7 mouse cellular contexts compared by ENCODE assay signal in the genomic region with DNA sequence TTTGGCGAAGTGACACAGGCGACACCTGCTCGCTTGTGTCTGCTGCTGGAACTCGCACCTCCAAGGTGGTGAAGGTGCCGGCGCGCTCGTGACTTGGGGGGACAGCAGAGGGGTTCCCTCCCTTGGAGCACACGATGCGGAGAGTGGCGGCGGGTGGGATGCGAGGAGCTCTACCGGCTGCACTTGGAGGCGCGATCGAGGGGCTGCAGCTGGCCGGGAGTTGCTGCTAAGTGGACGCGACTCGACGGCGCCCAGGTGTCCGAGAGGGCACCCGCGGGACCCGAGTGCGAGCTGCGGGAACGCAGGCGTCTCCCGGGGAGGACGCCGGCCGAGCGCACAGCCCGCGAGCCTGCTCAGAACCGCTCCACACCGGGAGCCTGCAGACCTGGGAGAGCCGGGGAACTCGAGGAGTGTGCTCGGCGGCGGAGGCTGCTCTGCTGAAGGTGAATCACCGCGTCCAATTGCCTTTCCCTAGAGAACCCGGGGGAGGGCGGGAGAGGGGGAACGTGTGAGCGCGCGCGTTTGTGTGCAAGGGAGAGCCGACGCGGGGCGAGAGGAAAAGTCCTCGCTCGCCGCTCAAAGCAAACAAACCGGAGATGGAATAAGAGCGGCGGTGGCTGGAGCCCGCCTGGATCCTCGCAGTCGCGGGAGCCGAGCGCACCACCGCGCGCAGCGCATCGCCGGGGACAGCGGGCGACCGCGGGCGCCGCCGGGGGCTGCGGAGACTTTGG. TPM values are rescaled to one million over a fixed set of nuclear protein-coding genes. Genes with fewer than 3 reads are reported as not detected.
DNase-seq lines count a peak whose midpoint lies in the region; ATAC-seq and TF ChIP-seq lines count a peak whose summit lies in the region.

No protein-coding gene starts in this region.

- H3K4me3 ChIP-seq in embryonic fibroblast, embryonic 13.5 days (ENCODE audit: insufficient read depth, low read length), result peak overlapping the region; percentile 57
- peak overlapping the region; percentile 70 for H3K4me3 ChIP-seq in hindbrain, embryonic 14.5 days (replicated peaks; ENCODE audit: low read length)
- peak overlapping the region; percentile 61 for H3K4me3 ChIP-seq in midbrain, embryonic 12.5 days
- peak overlapping the region; percentile 58 for H3K4me3 ChIP-seq in stomach, embryonic 15.5 days (replicated peaks)

- H3K9me3 ChIP-seq in hindbrain, embryonic 14.5 days (ENCODE audit: control insufficient read depth, low read length), result no peaks in the 10 kb centered on the region
- no peaks in the 10 kb centered on the region for H3K9me3 ChIP-seq in midbrain, embryonic 12.5 days
- H3K9me3 ChIP-seq in stomach, embryonic 15.5 days, result no peaks in the 10 kb centered on the region

- ATAC-seq in hindbrain, embryonic 14.5 days (ENCODE audit: low FRiP score), result peak; percentile 69
- peak; percentile 74 for ATAC-seq in midbrain, embryonic 12.5 days (ENCODE audit: low FRiP score, low read depth)
- peak; percentile 70; the same call in 1 of the 2 replicates for ATAC-seq in stomach, embryonic 15.5 days (ENCODE audit: insufficient read depth, low FRiP score, low read depth)

- H3K9ac ChIP-seq in hindbrain, embryonic 14.5 days, result peak overlapping the region; percentile 86
- H3K9ac ChIP-seq in midbrain, embryonic 12.5 days (replicated peaks), result peak overlapping the region; percentile 62
- H3K9ac ChIP-seq in stomach, embryonic 15.5 days, result peak overlapping the region; percentile 23; the same call in 1 of the 2 replicates

- peaks cover 4% of the 10 kb centered on the region; the same call in 1 of the 2 replicates for H3K4me1 ChIP-seq in embryonic fibroblast, embryonic 13.5 days (ENCODE audit: control insufficient read depth, insufficient read depth, low read length)
- 0 out of 2 replicates have a peak, but pooled peaks cover 6% of the 10 kb centered on the region for H3K4me1 ChIP-seq in hindbrain, embryonic 14.5 days (replicated peaks; ENCODE audit: control insufficient read depth, insufficient read depth, low read length)
- H3K4me1 ChIP-seq in midbrain, embryonic 12.5 days, result peaks cover 16% of the 10 kb centered on the region; the same call in 1 of the 2 replicates
- H3K4me1 ChIP-seq in stomach, embryonic 15.5 days, result 0 out of 2 replicates have a peak, but pooled peaks cover 10% of the 10 kb centered on the region

- TF ChIP-seq POLR2A in embryonic fibroblast, embryonic 13.5 days (IDR thresholded peaks at IDR 0.05; ENCODE audit: low read depth, low read length), result no peak

- no peaks in the 10 kb centered on the region for H3K27me3 ChIP-seq in hindbrain, embryonic 14.5 days (ENCODE audit: control insufficient read depth, insufficient read depth, low read length)
- peaks cover 27% of the 10 kb centered on the region for H3K27me3 ChIP-seq in midbrain, embryonic 12.5 days
- peaks cover 13% of the 10 kb centered on the region; the same call in 1 of the 2 replicates for H3K27me3 ChIP-seq in stomach, embryonic 15.5 days (replicated peaks)

- peak overlapping the region; percentile 81 for H3K4me2 ChIP-seq in hindbrain, embryonic 14.5 days (replicated peaks)
- H3K4me2 ChIP-seq in midbrain, embryonic 12.5 days (replicated peaks), result peak overlapping the region; percentile 92
- H3K4me2 ChIP-seq in stomach, embryonic 15.5 days, result peak overlapping the region; percentile 98

- no peak overlapping the region for H3K27ac ChIP-seq in embryonic fibroblast, embryonic 13.5 days (ENCODE audit: insufficient read depth, low read length)
- peak overlapping the region; percentile 80 for H3K27ac ChIP-seq in hindbrain, embryonic 14.5 days
- peak overlapping the region; percentile 35; the same call in 1 of the 2 replicates for H3K27ac ChIP-seq in midbrain, embryonic 12.5 days (replicated peaks)
- H3K27ac ChIP-seq in stomach, embryonic 15.5 days, result no peak overlapping the region

- H3K36me3 ChIP-seq in hindbrain, embryonic 14.5 days (replicated peaks; ENCODE audit: control insufficient read depth, insufficient read depth), result no peaks in the 10 kb centered on the region
- H3K36me3 ChIP-seq in midbrain, embryonic 12.5 days, result no peaks in the 10 kb centered on the region
- no peaks in the 10 kb centered on the region for H3K36me3 ChIP-seq in stomach, embryonic 15.5 days

- peak; percentile 39 for DNase-seq in ES-CJ7 (ENCODE audit: low read depth, low spot score)
- peak; percentile 56 to 84 for DNase-seq in adrenal gland, adult (ENCODE audit: inconsistent age in 2 of 2, low spot score in 1 of 2)
- peak; percentile 55 for DNase-seq in hindbrain, embryonic 14.5 days (ENCODE audit: low spot score)
- peak; percentile 47 to 64 for DNase-seq in left cerebral cortex, adult 8-10 months (ENCODE audit: low spot score in 2 of 2)

- no peak for TF ChIP-seq CTCF in embryonic fibroblast, embryonic 13.5 days (IDR thresholded peaks at IDR 0.05; ENCODE audit: borderline replicate concordance, insufficient read depth, low read length)

- WGBS in hindbrain, embryonic 14.5 days, result under 1% methylated on average over 84 of the region's 84 CpGs
- WGBS in midbrain, embryonic 12.5 days, result under 1% methylated on average over 82 of the region's 84 CpGs
- WGBS in stomach, embryonic 15.5 days, result under 1% methylated on average over 84 of the region's 84 CpGs

RNA-seq across cellular contexts. Expression of gene Fam19a2, which starts 0.8 kb away (rescaled TPM):
- polyA plus RNA-seq in embryonic fibroblast, embryonic 13.5 days (2011; ENCODE audit: insufficient read length, low read depth, missing spikeins), result 0.42 and 0.77 TPM in 2 replicates
- 46.9 and 53.4 TPM in 2 replicates for polyA plus RNA-seq in hindbrain, embryonic 14.5 days (2014; fragmentation: Nextera tagmentation; extraction: Ambion mirVana)
- total RNA-seq in left cerebral cortex, adult 8-10 months (2022), result 10 to 100 TPM; 44.0 to 52.3 (median 49.0) TPM
- polyA plus RNA-seq in midbrain, embryonic 12.5 days (2016; fragmentation: Nextera tagmentation; extraction: Ambion mirVana), result 11.3 and 12.6 TPM in 2 replicates
- polyA plus RNA-seq in stomach, embryonic 15.5 days (2015; fragmentation: Nextera tagmentation; extraction: Ambion mirVana), result 4.6 and 5.2 TPM in 2 replicates

Comparison
In these comparisons a context has a peak if more than half of its experiments do, and no peak if none do; other contexts are left out.
1. H3K27ac ChIP-seq: peak in hindbrain, embryonic 14.5 days (single experiment) and midbrain, embryonic 12.5 days (single experiment); none in embryonic fibroblast, embryonic 13.5 days (single experiment) and stomach, embryonic 15.5 days (single experiment).
2. H3K9ac ChIP-seq: peak in every context shown above with its lines; median percentile 86 in hindbrain, embryonic 14.5 days; 62 in midbrain, embryonic 12.5 days; 23 in stomach, embryonic 15.5 days.
3. Peak in every context shown above with its lines, with median percentiles within 50 percentile points of each other: DNase-seq, H3K4me3 ChIP-seq, ATAC-seq and H3K4me2 ChIP-seq.